8 mouse cellular contexts compared by ENCODE assay signal in the genomic region with DNA sequence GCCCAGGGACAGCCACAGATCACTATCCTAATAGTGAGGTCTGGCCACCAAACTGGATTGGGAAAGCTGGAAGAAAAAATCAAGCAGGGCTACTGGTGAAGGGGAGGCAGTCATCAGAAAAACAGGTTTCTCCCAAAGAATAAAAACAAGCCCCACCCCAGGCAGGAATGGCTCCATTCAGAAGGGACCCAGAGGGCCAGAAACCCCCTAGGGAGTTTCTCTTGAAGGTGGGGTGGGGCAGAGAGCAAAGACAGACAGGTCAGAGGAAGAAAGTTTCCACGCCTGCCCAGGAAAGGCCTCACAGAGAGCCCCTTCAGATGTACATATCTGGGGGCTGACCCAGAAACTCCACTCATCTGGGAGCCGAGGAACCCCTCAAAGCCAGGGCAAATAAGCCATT. TPM values are rescaled to one million over a fixed set of nuclear protein-coding genes. Genes with fewer than 3 reads are reported as not detected.
DNase-seq lines count a peak whose midpoint lies in the region; ATAC-seq and TF ChIP-seq lines count a peak whose summit lies in the region.

No protein-coding gene starts in this region.

- no peak overlapping the region for H3K4me3 ChIP-seq in C2C12 (ENCODE audit: insufficient read depth, poor library complexity, severe bottlenecking)
- peak overlapping the region; percentile 64 for H3K4me3 ChIP-seq in forebrain, embryonic 13.5 days
- peak overlapping the region; percentile 54 for H3K4me3 ChIP-seq in limb, embryonic 14.5 days (replicated peaks; ENCODE audit: low read length)
- H3K4me3 ChIP-seq in liver, embryonic 11.5 days (ENCODE audit: low read depth, low read length) = no peak overlapping the region

- peak overlapping the region; percentile 34 for H3ac ChIP-seq in C2C12 (ENCODE audit: control insufficient read depth, insufficient read length, low read depth)

- no peak for TF ChIP-seq CTCF in C2C12 (IDR thresholded peaks at IDR 0.05; ENCODE audit: control insufficient read depth, insufficient read depth, insufficient read length)

- peaks cover 64% of the 10 kb centered on the region for H3K79me2 ChIP-seq in C2C12 (ENCODE audit: control insufficient read depth, insufficient read depth)

- H3K27ac ChIP-seq in forebrain, embryonic 13.5 days = no peak overlapping the region
- H3K27ac ChIP-seq in limb, embryonic 14.5 days (replicated peaks; ENCODE audit: low read depth, low read length) = no peak overlapping the region
- no peak overlapping the region for H3K27ac ChIP-seq in liver, embryonic 11.5 days (ENCODE audit: low read depth, low read length)

- H3K4me2 ChIP-seq in forebrain, embryonic 13.5 days = peak overlapping the region; percentile 82
- peak overlapping the region; percentile 87 for H3K4me2 ChIP-seq in limb, embryonic 14.5 days (replicated peaks; ENCODE audit: low read depth, low read length, severe bottlenecking)
- no peak overlapping the region; the same call in 1 of the 2 replicates for H3K4me2 ChIP-seq in liver, embryonic 11.5 days

- peaks cover 3% of the 10 kb centered on the region for H3K79me3 ChIP-seq in C2C12 (ENCODE audit: low read depth)

- peak; percentile 36 for DNase-seq in cerebellum, adult 9-10 months
- no peak for DNase-seq in cerebellum, postnatal 36 days
- DNase-seq in limb, embryonic 14.5 days (ENCODE audit: low spot score) = peak; percentile 33
- DNase-seq in urinary bladder, adult 18-20 months (ENCODE audit: low spot score in 2 of 2) = no peak
- no peak for DNase-seq in cerebellum, postnatal 4 days (ENCODE audit: low spot score in 2 of 2)
- no peak for DNase-seq in liver, embryonic 11.5 days (ENCODE audit: low spot score)

- no peak for TF ChIP-seq POLR2A in limb, embryonic 14.5 days (IDR thresholded peaks at IDR 0.05; ENCODE audit: borderline replicate concordance, extremely low read depth, insufficient read depth, insufficient read length)

- H3K27me3 ChIP-seq in C2C12 (ENCODE audit: control insufficient read depth, insufficient read depth, insufficient read length) = no peaks in the 10 kb centered on the region
- H3K27me3 ChIP-seq in forebrain, embryonic 13.5 days = no peaks in the 10 kb centered on the region
- no peaks in the 10 kb centered on the region for H3K27me3 ChIP-seq in limb, embryonic 14.5 days (ENCODE audit: control insufficient read depth, insufficient read depth, low read length)
- H3K27me3 ChIP-seq in liver, embryonic 11.5 days (replicated peaks; ENCODE audit: control insufficient read depth, insufficient read depth, low read length) = no peaks in the 10 kb centered on the region

- H3K9me3 ChIP-seq in forebrain, embryonic 13.5 days (replicated peaks) = no peaks in the 10 kb centered on the region
- H3K9me3 ChIP-seq in limb, embryonic 14.5 days (ENCODE audit: control insufficient read depth, low read length) = no peaks in the 10 kb centered on the region
- no peaks in the 10 kb centered on the region for H3K9me3 ChIP-seq in liver, embryonic 11.5 days (ENCODE audit: control insufficient read depth, low read length)

- peaks cover 52% of the 10 kb centered on the region for H3K4me1 ChIP-seq in forebrain, embryonic 13.5 days
- H3K4me1 ChIP-seq in limb, embryonic 14.5 days (ENCODE audit: control insufficient read depth, insufficient read depth, low read length) = peaks cover 21% of the 10 kb centered on the region
- H3K4me1 ChIP-seq in liver, embryonic 11.5 days (replicated peaks; ENCODE audit: control insufficient read depth, insufficient read depth, low read length) = peaks cover 25% of the 10 kb centered on the region

- 76% methylated on average over 2 of the region's 2 CpGs for WGBS in forebrain, embryonic 13.5 days
- 74% methylated on average over 2 of the region's 2 CpGs for WGBS in limb, embryonic 14.5 days
- WGBS in liver, embryonic 11.5 days = 92% methylated on average over 2 of the region's 2 CpGs

- peaks cover 9% of the 10 kb centered on the region for H3K36me3 ChIP-seq in C2C12 (ENCODE audit: control insufficient read depth, insufficient read depth)
- H3K36me3 ChIP-seq in forebrain, embryonic 13.5 days (ENCODE audit: poor library complexity, severe bottlenecking) = no peaks in the 10 kb centered on the region
- H3K36me3 ChIP-seq in limb, embryonic 14.5 days (ENCODE audit: control insufficient read depth, insufficient read depth, low read length) = no peaks in the 10 kb centered on the region
- H3K36me3 ChIP-seq in liver, embryonic 11.5 days (ENCODE audit: control insufficient read depth, insufficient read depth, low read length) = peaks cover 2% of the 10 kb centered on the region; the same call in 1 of the 2 replicates

- no peak for ATAC-seq in forebrain, embryonic 13.5 days
- no peak for ATAC-seq in limb, embryonic 14.5 days (ENCODE audit: low FRiP score, low read depth)
- ATAC-seq in liver, embryonic 11.5 days (replicated peaks; ENCODE audit: low FRiP score) = no peak

- peak overlapping the region; percentile 84 for H3K9ac ChIP-seq in forebrain, embryonic 13.5 days
- H3K9ac ChIP-seq in limb, embryonic 14.5 days (ENCODE audit: low read depth, low read length, severe bottlenecking) = 0 out of 2 replicates have a peak overlapping the region, but pooled peaks have one; percentile 62
- no peak overlapping the region for H3K9ac ChIP-seq in liver, embryonic 11.5 days (ENCODE audit: low read depth, low read length)

TF ChIP-seq in C2C12, 6 proteins besides CTCF, POLR2A, EP300 and RAD21:
- TF ChIP-seq MYOG (IDR thresholded peaks at IDR 0.05; ENCODE audit: control insufficient read depth, extremely low read depth, insufficient read length) (no peak), MYOD1 (IDR thresholded peaks at IDR 0.05; ENCODE audit: control insufficient read depth, insufficient read length, low read depth) (no peak), FOSL1 (IDR thresholded peaks at IDR 0.05; ENCODE audit: insufficient read depth, low read length, poor library complexity, severe bottlenecking) (no peak), CEBPB (IDR thresholded peaks at IDR 0.05; ENCODE audit: low read depth) (no peak), USF1 (IDR thresholded peaks at IDR 0.05; ENCODE audit: low read depth) (no peak), MAX (IDR thresholded peaks at IDR 0.05) (no peak)

RNA-seq across cellular contexts. Expression of a gene that starts 38.8 kb away (rescaled TPM):
- 21.6 TPM for polyA plus RNA-seq in C2C12 (2012; fragmentation: generic; extraction: Trizol)
- polyA plus RNA-seq in forebrain, embryonic 13.5 days (2015; fragmentation: Nextera tagmentation; extraction: Ambion mirVana) = 75.6 and 81.3 TPM in 2 replicates
- polyA plus RNA-seq in limb, embryonic 14.5 days (2012; rRNA removed) = 89.5 and 91.1 TPM in 2 replicates
- 93.5 TPM in 2 replicates for polyA plus RNA-seq in limb, embryonic 14.5 days (2014; fragmentation: Nextera tagmentation; extraction: Ambion mirVana)
- 37.4 and 37.7 TPM in 2 replicates for polyA plus RNA-seq in liver, embryonic 11.5 days (2014; fragmentation: Nextera tagmentation; extraction: Ambion mirVana)

RNA-seq across cellular contexts. Expression of a gene that starts 40.0 kb away (rescaled TPM):
- 0.71 TPM for polyA plus RNA-seq in C2C12 (2012; fragmentation: generic; extraction: Trizol)
- polyA plus RNA-seq in forebrain, embryonic 13.5 days (2015; fragmentation: Nextera tagmentation; extraction: Ambion mirVana) = 18.7 and 22.8 TPM in 2 replicates
- polyA plus RNA-seq in limb, embryonic 14.5 days (2012; rRNA removed) = 13.2 and 13.3 TPM in 2 replicates
- polyA plus RNA-seq in limb, embryonic 14.5 days (2014; fragmentation: Nextera tagmentation; extraction: Ambion mirVana) = 13.6 and 15.5 TPM in 2 replicates
- polyA plus RNA-seq in liver, embryonic 11.5 days (2014; fragmentation: Nextera tagmentation; extraction: Ambion mirVana) = 3.5 and 3.8 TPM in 2 replicates

Comparison
In these comparisons a context has a peak if more than half of its experiments do, and no peak if none do; other contexts are left out.
1. DNase-seq: peak in cerebellum, adult 9-10 months (single experiment) and limb, embryonic 14.5 days (single experiment); none in cerebellum, postnatal 36 days (0 of 2), urinary bladder, adult 18-20 months (0 of 2), cerebellum, postnatal 4 days (0 of 2) and liver, embryonic 11.5 days (single experiment).
2. H3K4me3 ChIP-seq: peak in forebrain, embryonic 13.5 days (single experiment) and limb, embryonic 14.5 days (single experiment); none in C2C12 (single experiment) and liver, embryonic 11.5 days (single experiment).